Comparison of ENCODE assay signal across 10 mouse cellular contexts in the genomic region with DNA sequence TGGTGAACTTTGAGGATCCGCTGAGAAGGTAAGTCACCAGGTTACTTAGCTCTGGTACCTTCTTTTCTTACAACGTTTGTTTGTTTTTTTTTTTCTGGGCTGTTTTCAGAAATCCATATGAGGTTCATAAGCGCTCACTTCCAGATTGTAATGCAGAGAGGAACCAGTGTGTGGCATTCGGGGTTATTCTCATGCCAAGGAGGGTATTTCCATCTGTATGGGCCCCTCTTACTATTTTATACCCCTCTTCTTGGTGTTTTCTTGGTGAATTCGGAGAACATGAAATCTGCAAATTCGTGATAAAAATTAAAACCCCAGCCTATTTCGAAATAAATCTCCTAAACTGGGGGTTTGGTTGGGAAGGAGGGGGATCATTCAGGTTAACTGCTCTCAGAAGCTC. TPM values are rescaled to one million over a fixed set of nuclear protein-coding genes. Genes with fewer than 3 reads are reported as not detected.
DNase-seq lines count a peak whose midpoint lies in the region; ATAC-seq lines count a peak whose summit lies in the region.
"Had no signal": no experiment of that assay in that cellular context is flagged by ENCODE, and none has a peak within 500 bp of the region (broad histone marks: within the 10 kb centered on the region; RNA-seq: fewer than 3 reads in every experiment).

No protein-coding gene starts in this region.

- WGBS in heart, embryonic 15.5 days, result 26% methylated on average over 7 of the region's 7 CpGs
- WGBS in forebrain, embryonic 13.5 days, result 10% methylated on average over 7 of the region's 7 CpGs
- WGBS in midbrain, embryonic 12.5 days, result 10% methylated on average over 7 of the region's 7 CpGs

- no peaks in the 10 kb centered on the region for H3K27me3 ChIP-seq in heart, embryonic 15.5 days
- H3K27me3 ChIP-seq in forebrain, embryonic 13.5 days, result no peaks in the 10 kb centered on the region
- H3K27me3 ChIP-seq in midbrain, embryonic 12.5 days, result no peaks in the 10 kb centered on the region
- H3K27me3 ChIP-seq: stomach, embryonic 15.5 days had no signal

- no peak overlapping the region for H3K27ac ChIP-seq in heart, embryonic 15.5 days
- 0 out of 2 replicates have a peak overlapping the region, but pooled peaks have one; percentile 27 for H3K27ac ChIP-seq in forebrain, embryonic 13.5 days
- H3K27ac ChIP-seq in midbrain, embryonic 12.5 days (replicated peaks), result no peak overlapping the region
- H3K27ac ChIP-seq: stomach, embryonic 15.5 days had no signal

- ATAC-seq in heart, embryonic 15.5 days (replicated peaks; ENCODE audit: insufficient number of reproducible peaks, insufficient read depth, low FRiP score, low read depth), result no peak
- no peak for ATAC-seq in forebrain, embryonic 13.5 days
- ATAC-seq in midbrain, embryonic 12.5 days (ENCODE audit: low FRiP score, low read depth), result no peak

- intact Hi-C loops in heart, postnatal 10 days (cut with DNase I), result loop anchor here (5.0 kb wide), 1 partner anchor 81 kb away; no protein-coding TSS in a partner anchor

- H3K9ac ChIP-seq in heart, embryonic 15.5 days, result no peak overlapping the region
- H3K9ac ChIP-seq in forebrain, embryonic 13.5 days, result peak overlapping the region; percentile 57; the same call in 1 of the 2 replicates
- peak overlapping the region; percentile 55; the same call in 1 of the 2 replicates for H3K9ac ChIP-seq in midbrain, embryonic 12.5 days (replicated peaks)
- H3K9ac ChIP-seq: stomach, embryonic 15.5 days had no signal

- H3K9me3 ChIP-seq in heart, embryonic 15.5 days (replicated peaks), result no peaks in the 10 kb centered on the region
- H3K9me3 ChIP-seq in forebrain, embryonic 13.5 days (replicated peaks), result no peaks in the 10 kb centered on the region
- H3K9me3 ChIP-seq in midbrain, embryonic 12.5 days, result no peaks in the 10 kb centered on the region
- H3K9me3 ChIP-seq: stomach, embryonic 15.5 days had no signal

- peaks cover 31% of the 10 kb centered on the region for H3K4me1 ChIP-seq in heart, embryonic 15.5 days (replicated peaks)
- peaks cover 18% of the 10 kb centered on the region for H3K4me1 ChIP-seq in forebrain, embryonic 13.5 days
- H3K4me1 ChIP-seq in midbrain, embryonic 12.5 days, result peaks cover 12% of the 10 kb centered on the region; the same call in 1 of the 2 replicates
- H3K4me1 ChIP-seq: stomach, embryonic 15.5 days had no signal

- peak overlapping the region; percentile 66 for H3K4me2 ChIP-seq in heart, embryonic 15.5 days
- peak overlapping the region; percentile 69 for H3K4me2 ChIP-seq in forebrain, embryonic 13.5 days
- H3K4me2 ChIP-seq in midbrain, embryonic 12.5 days (replicated peaks), result peak overlapping the region; percentile 74

- no peaks in the 10 kb centered on the region for H3K36me3 ChIP-seq in heart, embryonic 15.5 days
- no peaks in the 10 kb centered on the region for H3K36me3 ChIP-seq in forebrain, embryonic 13.5 days (ENCODE audit: poor library complexity, severe bottlenecking)
- no peaks in the 10 kb centered on the region for H3K36me3 ChIP-seq in midbrain, embryonic 12.5 days
- H3K36me3 ChIP-seq: stomach, embryonic 15.5 days had no signal

- peak overlapping the region; percentile 43 for H3K4me3 ChIP-seq in heart, embryonic 15.5 days
- H3K4me3 ChIP-seq in forebrain, embryonic 13.5 days, result peak overlapping the region; percentile 47
- peak overlapping the region; percentile 47 for H3K4me3 ChIP-seq in midbrain, embryonic 12.5 days

- DNase-seq in heart, postnatal 10 days, result no peak
- peak; percentile 41 to 44 for DNase-seq in cerebellum, adult 18-20 months
- no peak for DNase-seq in testis, postnatal 14 days (ENCODE audit: low spot score)
- DNase-seq in adrenal gland, adult (ENCODE audit: inconsistent age in 2 of 2, low spot score in 1 of 2), result no peak
- no peak for DNase-seq in ovary, adult 18-20 months (ENCODE audit: low spot score)
- DNase-seq: adrenal gland, adult 2 months had no signal

RNA-seq across cellular contexts. Expression of a gene that starts 0.6 kb away (rescaled TPM):
- 1.2 and 2.0 TPM in 2 replicates for polyA plus RNA-seq in heart, embryonic 15.5 days (2015; fragmentation: Nextera tagmentation; extraction: Ambion mirVana)
- 1 to 10 TPM in 1 of 2 experiments, under 1 TPM in 1; 0.67 to 1.5 TPM for total RNA-seq in heart, postnatal 10 days (2021)
- polyA plus RNA-seq in forebrain, embryonic 13.5 days (2015; fragmentation: Nextera tagmentation; extraction: Ambion mirVana), result 11.2 and 14.7 TPM in 2 replicates
- polyA plus RNA-seq in midbrain, embryonic 12.5 days (2016; fragmentation: Nextera tagmentation; extraction: Ambion mirVana), result 7.5 and 10.2 TPM in 2 replicates

Comparison
In these comparisons a context has a peak if more than half of its experiments do, and no peak if none do; other contexts are left out.
1. DNase-seq: peak in cerebellum, adult 18-20 months (2 of 2); none in heart, postnatal 10 days (0 of 2), testis, postnatal 14 days (single experiment), adrenal gland, adult (0 of 2) and ovary, adult 18-20 months (single experiment).
2. Peak in every context shown above with its lines, with median percentiles within 50 percentile points of each other: H3K4me2 ChIP-seq and H3K4me3 ChIP-seq.